Mouse (Mus musculus) liver, adult 2 months (tissue): ENCODE measurements around the gene Tln2.

Experiments used
- CTCF ChIP-seq: fragments of 200-500 bp; IDR thresholded peaks from 2 replicates; pipeline ENCODE4 v1.5.1; 2011; ENCODE audit warnings: low read depth, low read length, control low read depth
- POLR2A ChIP-seq: fragments of 200-500 bp; IDR thresholded peaks from 2 replicates; pipeline ENCODE4 v1.6.1; 2011; ENCODE audit warnings: low read length, control low read depth; ENCODE audit not compliant: insufficient read depth; ENCODE audit errors: extremely low read depth

- TF ChIP-seq CTCF (no peak), POLR2A (no peak)
Observed at GRCm38 (mm10) chr9:67270061-67270595, 289.4 kb downstream of the Tln2 start.
